Mouse (Mus musculus) testis, adult 2 months (tissue): ENCODE results near the gene Rnh1.

Experiments used
- CTCF ChIP-seq: fragments of 200-500 bp; IDR thresholded peaks from 2 replicates; pipeline ENCODE4 v1.5.1; 2012; ENCODE audit warnings: low read depth, mild to moderate bottlenecking, inconsistent platforms, low read length, moderate library complexity; ENCODE audit not compliant: control insufficient read depth, insufficient read depth, insufficient replicate concordance
- POLR2A ChIP-seq: fragments of 200-500 bp; IDR thresholded peaks from 2 replicates; pipeline ENCODE4 v1.6.1; 2012; ENCODE audit warnings: low read depth, mild to moderate bottlenecking, inconsistent platforms, low read length, moderate library complexity; ENCODE audit not compliant: control insufficient read depth

- no peak for TF ChIP-seq CTCF
- no peak for TF ChIP-seq POLR2A
These were observed 51.6 kb downstream of the Rnh1 start for GRCm38 (mm10) chr7:141121051-141121531.
